Mouse (Mus musculus) layer of hippocampus, postnatal 10 days (tissue): ENCODE measurements around the gene Gpr45. TPM values are rescaled to one million over a fixed set of nuclear protein-coding genes. Genes with fewer than 3 reads are reported as not detected.

Source experiments
- DNase-seq, 2 experiments: peaks; one replicate each; pipeline ENCODE4 v3.0.0; 2021; ENCODE audit warnings: low spot score in 2 of 2
- microRNA-seq, 2 experiments: library from miRNA; unstranded; fragments of <30 nt; microRNA quantifications; one replicate each; pipeline ENCODE4 v1.2.0; 2021
- total RNA-seq, 2 experiments: library from RNA; stranded (reverse); gene quantifications; 2 replicates each; pipeline ENCODE4 v1.2.3; 2021

Gpr45 gene
- total RNA-seq, 2 experiments from 2014 or later, result 19.9 to 21.1 TPM

- no peak for DNase-seq
These were observed 94.3 kb downstream of the Gpr45 start for GRCm38 (mm10) chr1:43046990-43047389.

DNA sequence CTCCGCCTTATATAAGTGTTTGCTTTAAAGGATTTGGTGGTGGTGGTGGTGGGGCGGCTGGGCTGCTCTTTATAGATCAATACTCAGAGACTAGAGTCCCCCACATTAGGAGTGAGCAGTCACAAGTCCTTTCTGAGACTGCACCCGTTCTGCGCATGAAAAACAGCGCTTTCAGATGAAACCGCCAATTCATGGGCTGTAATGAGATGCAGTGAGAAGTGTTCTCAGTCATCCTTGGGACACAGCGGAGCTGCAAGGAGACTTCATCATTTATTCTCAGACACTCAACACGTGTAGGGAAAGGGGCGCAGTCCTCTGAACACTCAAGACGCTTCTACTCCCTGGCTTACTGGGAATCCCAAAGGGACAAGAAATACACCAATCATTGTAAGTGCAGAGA, 95.1 kb downstream of the Gpr45 start:
- DNase-seq, result no peak

GRCm38 (mm10) chr1:43051903-43052302, 99.2 kb downstream of the Gpr45 start:
- DNase-seq, result no peak

GRCm38 (mm10) chr1:43065615-43066310, 113.1 kb downstream of the Gpr45 start:
- DNase-seq, result peak; percentile 83 to 87

- DNase-seq, result no peak
These were observed 113.9 kb downstream of the Gpr45 start for GRCm38 (mm10) chr1:43066573-43066972.

DNA sequence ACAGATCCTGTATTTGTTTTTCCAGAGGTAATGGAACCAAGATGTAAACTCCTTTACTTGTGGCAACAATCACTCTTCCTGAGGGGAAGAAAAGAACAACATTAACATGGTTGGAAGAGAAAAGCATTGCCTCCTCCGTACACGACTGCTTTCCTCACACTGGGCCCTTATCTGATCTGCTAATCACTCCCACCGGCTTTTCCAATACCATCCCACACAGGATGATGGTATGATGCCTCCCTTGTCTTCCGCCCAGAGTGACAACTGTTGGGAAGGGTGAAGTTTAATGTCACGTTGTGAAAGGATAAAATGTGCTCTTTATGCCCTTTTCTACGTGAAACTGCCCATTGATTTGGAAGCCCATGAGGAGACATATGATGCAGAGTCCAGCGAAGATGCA, 114.9 kb downstream of the Gpr45 start:
- no peak for DNase-seq

DNA sequence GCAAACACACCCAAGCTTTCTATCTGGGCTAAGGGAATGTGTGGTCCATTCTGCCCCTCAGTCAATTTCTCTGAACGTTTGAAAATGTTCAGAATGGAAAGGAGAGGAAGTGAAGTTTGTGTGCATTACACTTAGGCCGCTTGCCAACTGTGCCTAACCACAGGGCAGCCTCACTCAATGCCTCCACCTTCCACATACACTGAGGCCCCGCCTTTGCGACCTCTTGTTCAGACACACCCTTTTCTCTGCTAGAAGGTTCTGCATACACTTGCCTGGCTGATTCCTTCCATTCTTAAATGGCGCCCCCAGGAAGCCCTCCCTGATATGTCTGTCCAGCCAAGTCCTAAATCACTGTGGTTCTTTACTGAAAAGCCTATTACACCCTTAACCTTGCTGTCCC, 118.1 kb downstream of the Gpr45 start:
- DNase-seq, result no peak

GRCm38 (mm10) chr1:43072028-43072427, 119.4 kb downstream of the Gpr45 start:
- DNase-seq, result no peak

- DNase-seq, result no peak
These were observed 119.9 kb downstream of the Gpr45 start for GRCm38 (mm10) chr1:43072561-43072960.

DNA sequence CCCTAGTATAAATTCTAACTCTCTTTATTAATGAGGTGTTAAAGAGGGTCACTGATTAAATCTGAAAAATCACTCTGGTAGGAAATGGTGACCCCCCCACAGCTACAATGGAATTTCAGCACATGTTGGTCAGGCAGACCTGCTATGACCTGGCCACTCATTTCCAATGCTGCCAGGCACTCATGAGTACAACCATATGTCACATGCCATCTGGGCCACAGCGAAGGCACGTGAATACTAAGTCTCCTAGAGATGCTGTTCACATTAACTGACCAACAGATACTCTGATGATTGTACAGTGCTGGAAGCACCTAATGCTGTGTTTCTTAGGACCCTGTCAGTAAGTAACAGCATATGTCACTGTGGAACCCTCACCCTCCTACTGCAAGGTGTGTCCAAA, 122.1 kb downstream of the Gpr45 start:
- no peak for DNase-seq

GRCm38 (mm10) chr1:43078124-43078523, 125.5 kb downstream of the Gpr45 start:
- DNase-seq, result no peak

DNA sequence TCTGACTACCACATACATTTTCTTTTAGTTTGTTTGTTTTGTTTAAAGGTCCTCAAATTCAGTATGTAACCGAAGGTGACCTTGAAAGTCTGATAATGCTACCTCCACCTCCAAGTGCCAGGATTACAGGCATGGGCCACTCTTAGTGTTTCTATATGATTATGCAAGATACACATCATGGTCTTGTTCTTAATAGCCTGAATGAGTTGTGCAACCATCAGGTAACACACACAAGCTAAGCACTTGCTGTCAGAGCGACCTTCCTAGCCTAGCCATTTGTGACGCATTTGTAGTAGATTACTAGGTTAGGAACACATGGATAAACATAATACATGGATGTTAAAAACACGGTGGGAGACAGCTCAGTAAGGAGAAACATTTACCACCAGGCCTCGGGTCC, 130.3 kb downstream of the Gpr45 start:
- DNase-seq, result no peak

Small RNA genes lying within 50 kb of the gene (microRNA-seq; reads per million reads assigned to microRNA genes)
- 0 reads per million in 2 experiments for gene Gm24001

Other genes starting within 250 kb of the Gpr45 start
- gene Mrps9, start 101.6 kb upstream of the Gpr45 start, total RNA-seq, result 10 to 100 TPM; 43.4 to 46.1 TPM
- 10 to 100 TPM; 29.4 to 41.7 TPM for gene Tgfbrap1, start 145.8 kb downstream of the Gpr45 start, total RNA-seq
- 10 to 100 TPM; 22.2 to 23.0 TPM for gene AI597479, start 145.8 kb downstream of the Gpr45 start, total RNA-seq
- 10 to 100 TPM; 35.8 to 39.3 TPM for gene Fhl2, start 244.1 kb downstream of the Gpr45 start, total RNA-seq